Mouse (Mus musculus) embryo, embryonic 11 days (tissue): ENCODE data around the gene Sfn.

Experiments
- DNase-seq: peaks from one replicate; pipeline ENCODE4 v3.0.0-alpha.2; 2015

The Sfn gene

GRCm38 (mm10) chr4:133574843-133575202 is 27.1 kb downstream of the Sfn start:
- DNase-seq: no peak

DNA sequence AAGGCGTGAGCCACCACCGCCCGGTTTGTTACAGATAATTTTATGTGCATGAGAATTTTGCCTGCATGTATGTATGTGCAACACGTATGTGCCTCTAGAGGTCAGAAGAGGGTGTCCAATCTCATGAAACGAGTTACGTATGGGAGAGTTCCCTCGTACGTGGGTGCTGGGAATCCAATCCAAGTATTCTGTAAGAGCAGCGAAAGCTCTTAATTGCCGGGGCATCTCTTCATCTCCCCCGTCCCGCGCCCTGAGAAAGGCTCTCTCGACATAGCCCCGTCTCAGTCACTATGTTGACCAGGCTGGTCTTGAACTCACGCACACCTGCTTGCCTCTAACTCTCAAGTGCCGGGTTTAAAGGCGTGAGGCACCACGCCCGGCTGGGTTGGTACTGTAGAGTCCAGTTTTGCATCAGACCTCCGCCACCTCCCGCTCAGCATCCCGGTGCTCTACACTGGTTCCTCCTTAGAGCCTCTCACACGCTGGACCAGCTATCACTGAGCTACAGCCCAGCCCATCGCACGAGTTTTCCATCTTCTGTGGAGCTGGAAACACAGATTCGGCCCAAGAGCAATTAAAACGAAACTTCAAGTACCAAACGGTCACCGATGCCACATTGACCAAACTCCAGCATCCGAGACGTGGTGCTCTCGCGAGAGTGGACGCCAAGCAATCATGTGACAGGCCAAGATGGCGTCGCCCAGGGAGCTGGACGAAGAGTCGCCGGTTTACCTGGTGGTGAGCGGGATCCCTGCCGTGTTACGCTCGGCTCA is 27.7 kb downstream of the Sfn start, which contains the start of gene Gpatch3:
Gene Gpatch3, plus strand, starts transcription at position 676 of the 773 bp plus-strand sequence.
- DNase-seq: peak; percentile 97

- no peak for DNase-seq
Measured at GRCm38 (mm10) chr4:133570066-133570466, 31.9 kb downstream of the Sfn start.

DNA sequence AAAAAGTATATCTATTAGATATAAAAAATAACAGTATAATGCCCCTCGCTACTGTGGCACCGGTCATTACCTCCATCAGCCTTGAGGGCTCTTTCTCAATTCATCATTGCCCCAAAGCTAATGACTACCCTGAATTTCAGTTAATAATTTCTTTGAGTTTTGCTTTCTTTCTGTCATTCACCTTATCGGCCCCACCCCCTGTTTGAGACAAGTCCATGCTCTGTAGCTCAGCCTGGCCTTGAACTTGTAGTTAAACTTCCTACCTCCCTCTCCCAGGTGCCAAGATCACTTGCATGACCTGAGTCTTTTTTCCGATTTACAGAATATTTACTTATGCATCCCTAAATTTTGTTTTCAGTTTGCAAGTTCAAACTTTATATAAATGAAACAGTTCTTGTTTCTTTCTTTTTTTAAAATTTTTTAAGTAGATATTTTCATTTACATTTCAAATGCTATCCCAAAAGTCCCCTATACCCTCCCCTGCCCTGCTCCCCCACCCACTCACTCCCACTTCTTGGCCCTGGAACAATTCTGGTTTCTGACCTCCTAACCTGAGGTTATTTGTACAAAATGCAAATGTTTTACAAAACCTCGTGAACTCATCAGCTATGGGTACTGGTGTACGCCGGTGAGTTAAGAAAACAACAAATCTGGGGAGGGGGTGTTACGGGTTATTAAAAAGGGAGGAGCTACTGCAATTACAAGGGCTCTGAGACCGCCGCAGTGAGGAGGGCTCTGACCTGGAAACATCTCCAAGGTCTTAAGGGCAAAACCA is 32.5 kb downstream of the Sfn start:
- no peak for DNase-seq

- peak; percentile 5 for DNase-seq
Measured at GRCm38 (mm10) chr4:133567251-133567650, 34.7 kb downstream of the Sfn start.

- no peak for DNase-seq
Measured at GRCm38 (mm10) chr4:133563123-133563571, 38.8 kb downstream of the Sfn start.

DNA sequence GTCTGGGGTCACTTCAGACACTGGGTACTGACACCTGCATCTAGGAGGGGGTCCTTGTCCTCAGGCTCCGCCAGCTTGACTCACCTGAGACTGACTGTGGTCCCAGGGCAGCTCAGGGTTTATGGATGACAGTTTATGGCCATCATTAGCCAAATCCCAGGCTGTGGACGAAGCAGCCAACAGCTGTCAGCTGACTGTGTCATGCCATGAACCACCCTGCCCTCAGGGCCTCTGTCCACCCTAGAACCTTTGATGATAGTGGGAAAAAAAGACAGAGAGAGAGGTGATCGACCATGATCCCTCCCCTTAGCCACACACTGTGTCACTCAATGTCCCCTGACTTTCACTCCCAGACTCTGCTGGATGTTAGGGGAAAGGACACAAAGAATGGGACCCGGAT is 40.3 kb downstream of the Sfn start:
- no peak for DNase-seq

GRCm38 (mm10) chr4:133559846-133560245 is 42.1 kb downstream of the Sfn start:
- no peak for DNase-seq

DNA sequence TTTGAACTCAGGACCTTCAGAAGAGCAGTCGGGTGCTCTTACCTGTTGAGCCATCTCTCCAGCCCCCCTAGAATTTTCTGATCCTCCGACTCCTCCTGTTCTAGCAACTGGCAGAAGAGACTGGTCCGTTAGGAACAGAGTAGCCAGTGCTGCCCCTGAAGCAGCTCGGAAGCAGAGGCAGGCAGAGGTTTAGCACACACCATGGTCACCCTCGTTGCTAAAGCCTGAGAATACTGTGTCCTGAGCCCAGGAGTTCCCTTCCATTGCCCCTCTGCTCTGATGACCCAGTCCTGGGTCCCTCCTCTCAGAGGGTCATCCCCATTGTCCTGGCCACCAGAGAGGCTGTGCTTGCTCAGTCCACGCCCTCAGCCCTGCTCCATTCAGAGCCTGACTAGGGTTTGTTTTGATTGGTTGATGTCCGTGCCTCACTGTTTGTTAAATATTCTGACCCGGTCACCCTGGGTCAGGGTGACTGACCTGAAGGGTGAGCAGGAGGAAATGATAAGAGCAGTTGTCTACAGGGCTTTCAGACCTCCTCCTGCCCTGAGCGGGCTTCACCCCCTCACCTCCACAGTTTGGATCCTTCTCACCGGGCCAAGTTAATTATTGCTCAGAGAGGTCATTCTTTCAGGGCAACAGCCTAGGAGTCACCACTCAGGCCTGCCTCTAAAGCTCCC is 44.8 kb downstream of the Sfn start:
- DNase-seq: peak; percentile 20

DNA sequence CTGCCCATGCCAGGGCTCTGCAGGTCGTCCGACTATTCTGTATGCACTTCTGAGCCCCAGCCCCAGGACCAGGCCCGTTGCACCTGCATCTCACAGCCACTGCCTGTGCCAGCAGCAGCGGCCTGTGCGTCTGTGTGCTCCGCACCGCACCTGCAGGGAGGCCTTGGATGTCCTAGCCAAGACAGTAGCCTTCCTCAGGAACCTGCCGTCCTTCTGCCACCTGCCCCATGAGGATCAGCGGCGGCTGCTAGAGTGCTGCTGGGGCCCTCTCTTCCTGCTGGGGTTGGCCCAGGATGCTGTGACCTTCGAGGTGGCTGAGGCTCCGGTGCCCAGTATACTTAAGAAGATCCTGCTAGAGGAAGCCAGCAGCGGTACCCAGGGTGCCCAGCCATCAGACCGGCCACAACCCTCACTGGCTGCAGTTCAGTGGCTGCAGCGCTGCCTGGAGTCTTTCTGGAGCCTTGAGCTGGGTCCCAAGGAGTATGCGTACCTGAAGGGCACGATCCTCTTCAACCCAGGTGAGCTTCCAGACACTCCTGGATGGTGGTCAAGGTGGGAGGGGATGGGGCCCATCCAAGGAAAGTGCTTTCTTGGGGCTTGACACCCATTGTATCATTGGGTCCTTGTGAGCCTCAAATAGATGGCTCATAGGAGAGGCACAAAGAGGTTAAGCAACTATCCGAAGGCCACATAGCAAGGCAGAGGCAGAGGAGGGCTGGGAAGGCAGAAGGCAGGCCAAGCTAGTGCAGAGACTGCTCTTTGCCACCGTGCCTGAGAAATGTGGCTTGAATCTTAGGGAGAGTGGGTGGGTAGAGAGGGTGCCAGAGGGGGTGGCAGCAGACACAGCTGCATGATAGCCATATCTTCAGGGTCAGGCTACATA is 48.3 kb downstream of the Sfn start:
- no peak for DNase-seq

GRCm38 (mm10) chr4:133552768-133553447 is 49.1 kb downstream of the Sfn start, which contains the start of gene Nr0b2:
Gene Nr0b2, plus strand, starts transcription at chr4:133553376.
- DNase-seq: no peak

- DNase-seq: no peak
Measured at GRCm38 (mm10) chr4:133552029-133552428, 49.9 kb downstream of the Sfn start.
